Mouse (Mus musculus): ENCODE data around the gene Cyb561d2. TPM values are rescaled to one million over a fixed set of nuclear protein-coding genes. Genes with fewer than 3 reads are reported as not detected.
A peak's percentile ranks its signal among the peaks of the same experiment; 100 is the strongest.

Gene Cyb561d2
- polyA plus RNA-seq, 1 experiment from 2014 or later, result 50.1 TPM

DNA sequence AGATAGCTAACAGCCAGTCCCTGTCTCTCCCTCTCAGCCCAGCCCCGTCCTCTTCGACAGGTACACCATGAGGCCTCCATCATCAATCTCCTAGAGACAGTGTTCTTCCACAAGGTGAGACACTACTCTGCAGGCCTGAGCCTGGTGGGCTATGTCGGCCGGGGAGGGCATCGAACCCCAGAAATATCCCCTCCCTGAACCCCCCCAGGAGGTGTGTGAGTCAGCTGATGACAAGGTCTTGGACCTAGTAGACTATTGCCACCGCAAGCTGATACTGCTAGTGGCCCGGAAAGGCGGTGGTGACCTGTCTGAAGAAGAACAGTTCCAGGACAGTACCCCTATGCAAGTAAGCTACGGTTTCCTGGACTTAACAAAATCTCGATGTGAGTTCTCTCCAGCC, 6.8 kb upstream of the Cyb561d2 start:
- ATAC-seq (replicated peaks; ENCODE audit: low FRiP score, low read depth), result no peak
- Histone ChIP-seq H3K4me3 (replicated peaks; ENCODE audit: low read depth, low read length) (no peak overlapping the region), H3K4me2 (ENCODE audit: low read length) (no peak overlapping the region), H3K36me3 (ENCODE audit: insufficient read depth, low read length) (0 out of 2 replicates have a peak, but pooled peaks cover 8% of the 10 kb centered on the region), H3K9me3 (replicated peaks; ENCODE audit: low read length) (no peaks in the 10 kb centered on the region), H3K27ac (no peak overlapping the region), H3K9ac (ENCODE audit: low read depth, low read length) (no peak overlapping the region), H3K4me1 (replicated peaks; ENCODE audit: insufficient read depth, low read length) (peaks cover 41% of the 10 kb centered on the region), H3K27me3 (ENCODE audit: insufficient read depth, low read length) (no peaks in the 10 kb centered on the region)
- DNase-seq (ENCODE audit: low spot score), result no peak
- no peak for TF ChIP-seq CTCF (IDR thresholded peaks at IDR 0.05; ENCODE audit: low read depth)
- WGBS, result 84% methylated on average over 10 of the region's 10 CpGs

- Histone ChIP-seq H3K27me3 (ENCODE audit: insufficient read depth, low read length) (no peaks in the 10 kb centered on the region), H3K4me3 (replicated peaks; ENCODE audit: low read depth, low read length) (no peak overlapping the region), H3K27ac (no peak overlapping the region), H3K4me2 (ENCODE audit: low read length) (no peak overlapping the region), H3K4me1 (replicated peaks; ENCODE audit: insufficient read depth, low read length) (peaks cover 32% of the 10 kb centered on the region), H3K9me3 (replicated peaks; ENCODE audit: low read length) (no peaks in the 10 kb centered on the region), H3K9ac (ENCODE audit: low read depth, low read length) (no peak overlapping the region), H3K36me3 (ENCODE audit: insufficient read depth, low read length) (0 out of 2 replicates have a peak, but pooled peaks cover 8% of the 10 kb centered on the region)
- 79% methylated on average over 5 of the region's 5 CpGs for WGBS
- TF ChIP-seq CTCF (IDR thresholded peaks at IDR 0.05; ENCODE audit: low read depth), result no peak
- no peak for ATAC-seq (replicated peaks; ENCODE audit: low FRiP score, low read depth)
- DNase-seq (ENCODE audit: low spot score), result no peak
These were observed 6.0 kb upstream of the Cyb561d2 start for GRCm38 (mm10) chr9:107547957-107548356.

DNA sequence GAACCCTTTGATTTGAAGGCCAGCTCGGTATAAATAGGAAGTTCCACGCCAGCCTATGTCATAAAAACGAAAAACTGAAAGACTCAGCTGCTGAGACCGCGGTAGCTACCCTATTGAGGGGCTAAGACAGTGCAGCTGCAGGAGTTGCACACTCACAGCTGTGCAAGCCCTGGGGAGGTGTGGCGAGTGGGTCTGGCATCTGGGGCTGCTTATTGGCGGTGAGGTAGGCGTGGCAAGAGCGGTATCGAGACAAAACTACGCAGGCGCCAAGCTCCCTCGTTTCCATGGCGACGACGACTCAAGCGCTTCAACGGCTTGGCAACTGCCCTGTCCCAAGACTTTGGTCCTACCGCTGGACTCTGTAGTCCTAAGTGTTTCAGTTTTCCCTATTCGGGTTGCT, 5.0 kb upstream of the Cyb561d2 start, which contains the start of gene Zmynd10:
Zmynd10 (plus strand) TSS at position 273 of the 400 bp plus-strand sequence.
- 2% methylated on average over 20 of the region's 20 CpGs for WGBS
- peaks cover 26% of the 10 kb centered on the region for H3K4me1 ChIP-seq (replicated peaks; ENCODE audit: insufficient read depth, low read length)
- no peak within 1 kb of the TSS for H3K9ac ChIP-seq (ENCODE audit: low read depth, low read length)
- 0 out of 2 replicates have a peak, but pooled peaks cover 8% of the 10 kb centered on the region for H3K36me3 ChIP-seq (ENCODE audit: insufficient read depth, low read length)
- H3K9me3 ChIP-seq (replicated peaks; ENCODE audit: low read length), result no peaks in the 10 kb centered on the region
- ATAC-seq (replicated peaks; ENCODE audit: low FRiP score, low read depth) (peak; percentile 56), DNase-seq (ENCODE audit: low spot score) (peak; percentile 95)
- H3K4me2 ChIP-seq (ENCODE audit: low read length), result peak within 1 kb of the TSS; percentile 53
- peak within 1 kb of the TSS; percentile 60; the same call in 1 of the 2 replicates for H3K27ac ChIP-seq
- TF ChIP-seq CTCF (IDR thresholded peaks at IDR 0.05; ENCODE audit: low read depth), result no peak
- H3K4me3 ChIP-seq (replicated peaks; ENCODE audit: low read depth, low read length), result no peak within 1 kb of the TSS; the same call in 1 of the 2 replicates
- H3K27me3 ChIP-seq (ENCODE audit: insufficient read depth, low read length), result no peaks in the 10 kb centered on the region

DNA sequence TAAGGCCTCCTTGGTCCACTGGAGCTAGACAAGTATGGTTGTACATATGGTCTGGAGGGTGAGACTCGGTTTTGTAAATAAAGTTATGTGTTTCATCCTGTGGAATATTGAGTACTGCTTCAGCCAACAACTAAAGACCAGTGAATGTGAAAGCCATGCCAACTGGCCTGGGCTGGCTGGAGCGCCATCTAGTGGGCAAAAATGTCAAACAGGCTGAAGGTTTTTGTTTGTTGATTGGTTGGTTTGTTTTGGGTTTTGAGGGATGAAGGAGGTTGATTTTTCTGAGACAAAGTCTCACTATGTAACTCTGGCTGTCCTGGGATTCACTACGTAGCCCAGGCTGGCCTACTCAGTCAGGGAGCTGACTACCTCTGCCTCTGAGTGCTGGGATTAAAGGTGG, 3.6 kb upstream of the Cyb561d2 start:
- DNase-seq (ENCODE audit: low spot score), result peak; percentile 80
- Histone ChIP-seq H3K4me1 (replicated peaks; ENCODE audit: insufficient read depth, low read length) (peaks cover 21% of the 10 kb centered on the region; the same call in 1 of the 2 replicates), H3K9ac (ENCODE audit: low read depth, low read length) (no peak overlapping the region), H3K36me3 (ENCODE audit: insufficient read depth, low read length) (0 out of 2 replicates have a peak, but pooled peaks cover 8% of the 10 kb centered on the region), H3K4me3 (replicated peaks; ENCODE audit: low read depth, low read length) (no peak overlapping the region), H3K27ac (no peak overlapping the region), H3K4me2 (ENCODE audit: low read length) (no peak overlapping the region), H3K27me3 (ENCODE audit: insufficient read depth, low read length) (no peaks in the 10 kb centered on the region), H3K9me3 (replicated peaks; ENCODE audit: low read length) (no peaks in the 10 kb centered on the region)
- ATAC-seq (replicated peaks; ENCODE audit: low FRiP score, low read depth), result no peak
- 11% methylated on average over 3 of the region's 3 CpGs for WGBS
- peak; percentile 96 for TF ChIP-seq CTCF (IDR thresholded peaks at IDR 0.05; ENCODE audit: low read depth)

DNA sequence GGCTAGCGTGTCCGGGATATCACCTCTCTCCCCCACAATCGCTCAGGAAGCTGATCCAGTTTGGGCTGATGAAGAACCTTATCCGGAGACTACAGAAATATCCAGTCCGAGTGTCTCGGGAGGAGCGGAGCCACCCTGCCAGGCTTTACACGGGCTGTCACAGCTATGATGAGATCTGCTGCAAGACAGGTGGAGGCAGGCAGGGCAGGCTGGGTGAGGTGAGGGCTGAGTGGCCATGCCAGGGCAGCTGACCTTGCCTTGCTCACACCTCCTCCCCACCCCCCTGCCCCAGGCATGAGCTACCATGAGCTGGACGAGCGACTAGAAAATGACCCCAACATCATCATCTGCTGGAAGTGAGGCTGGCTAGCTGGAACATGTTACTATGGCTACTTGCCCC, 3.2 kb upstream of the Cyb561d2 start:
- DNase-seq (ENCODE audit: low spot score), result no peak
- H3K36me3 ChIP-seq (ENCODE audit: insufficient read depth, low read length), result 0 out of 2 replicates have a peak, but pooled peaks cover 8% of the 10 kb centered on the region
- no peak for ATAC-seq (replicated peaks; ENCODE audit: low FRiP score, low read depth)
- no peaks in the 10 kb centered on the region for H3K27me3 ChIP-seq (ENCODE audit: insufficient read depth, low read length)
- H3K9ac ChIP-seq (ENCODE audit: low read depth, low read length), result no peak overlapping the region
- WGBS, result 84% methylated on average over 10 of the region's 10 CpGs
- H3K27ac ChIP-seq, result no peak overlapping the region
- no peak overlapping the region for H3K4me3 ChIP-seq (replicated peaks; ENCODE audit: low read depth, low read length)
- H3K4me2 ChIP-seq (ENCODE audit: low read length), result no peak overlapping the region
- no peaks in the 10 kb centered on the region for H3K9me3 ChIP-seq (replicated peaks; ENCODE audit: low read length)
- peaks cover 20% of the 10 kb centered on the region; the same call in 1 of the 2 replicates for H3K4me1 ChIP-seq (replicated peaks; ENCODE audit: insufficient read depth, low read length)
- no peak for TF ChIP-seq CTCF (IDR thresholded peaks at IDR 0.05; ENCODE audit: low read depth)

DNA sequence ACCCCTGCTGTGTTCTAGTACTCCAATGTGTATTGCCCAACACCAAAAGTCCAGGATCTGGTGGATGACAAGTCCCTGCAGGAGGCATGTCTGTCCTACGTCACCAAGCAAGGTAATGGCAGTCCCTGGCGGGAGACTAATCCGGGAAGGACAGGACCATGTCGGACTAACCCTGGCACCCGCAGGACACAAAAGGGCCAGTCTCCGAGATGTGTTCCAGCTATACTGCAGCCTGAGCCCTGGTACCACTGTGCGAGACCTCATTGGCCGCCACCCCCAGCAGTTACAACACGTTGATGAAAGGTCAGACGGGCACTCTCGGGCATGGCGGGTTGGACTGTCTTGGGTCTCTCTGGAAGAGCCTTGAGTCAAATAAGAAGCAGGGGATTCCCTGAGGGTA, 2.7 kb upstream of the Cyb561d2 start:
- WGBS, result 94% methylated on average over 12 of the region's 12 CpGs
- Histone ChIP-seq H3K9me3 (replicated peaks; ENCODE audit: low read length) (no peaks in the 10 kb centered on the region), H3K27ac (no peak overlapping the region), H3K4me1 (replicated peaks; ENCODE audit: insufficient read depth, low read length) (peaks cover 20% of the 10 kb centered on the region; the same call in 1 of the 2 replicates), H3K4me2 (ENCODE audit: low read length) (no peak overlapping the region), H3K27me3 (ENCODE audit: insufficient read depth, low read length) (no peaks in the 10 kb centered on the region), H3K36me3 (ENCODE audit: insufficient read depth, low read length) (peaks cover 9% of the 10 kb centered on the region; the same call in 1 of the 2 replicates), H3K4me3 (replicated peaks; ENCODE audit: low read depth, low read length) (no peak overlapping the region), H3K9ac (ENCODE audit: low read depth, low read length) (no peak overlapping the region)
- ATAC-seq (replicated peaks; ENCODE audit: low FRiP score, low read depth), result no peak
- no peak for TF ChIP-seq CTCF (IDR thresholded peaks at IDR 0.05; ENCODE audit: low read depth)
- no peak for DNase-seq (ENCODE audit: low spot score)

All from kidney, postnatal 0 days (tissue).